Mouse (Mus musculus) adrenal gland, adult 8-10 months (tissue): ENCODE measurements at regions not wholly inside any gene's neighbourhood (a gene's known extent, or its start where the extent isn't known, plus 50 kb on each side); places are given as distances from the start of the nearest gene placed in this dataset.

ENCODE experiments used
- DNase-seq: peaks from one replicate; pipeline ENCODE4 v3.0.0; 2022

GRCm38 (mm10) chr12:118529428-118530361, 228.5 kb upstream of the Sp4 start:
- no peak for DNase-seq

GRCm38 (mm10) chr12:118521770-118522169, 220.5 kb upstream of the Sp4 start:
- no peak for DNase-seq

- no peak for DNase-seq
Observed at GRCm38 (mm10) chr12:118521329-118521728, 220.1 kb upstream of the Sp4 start.

DNA sequence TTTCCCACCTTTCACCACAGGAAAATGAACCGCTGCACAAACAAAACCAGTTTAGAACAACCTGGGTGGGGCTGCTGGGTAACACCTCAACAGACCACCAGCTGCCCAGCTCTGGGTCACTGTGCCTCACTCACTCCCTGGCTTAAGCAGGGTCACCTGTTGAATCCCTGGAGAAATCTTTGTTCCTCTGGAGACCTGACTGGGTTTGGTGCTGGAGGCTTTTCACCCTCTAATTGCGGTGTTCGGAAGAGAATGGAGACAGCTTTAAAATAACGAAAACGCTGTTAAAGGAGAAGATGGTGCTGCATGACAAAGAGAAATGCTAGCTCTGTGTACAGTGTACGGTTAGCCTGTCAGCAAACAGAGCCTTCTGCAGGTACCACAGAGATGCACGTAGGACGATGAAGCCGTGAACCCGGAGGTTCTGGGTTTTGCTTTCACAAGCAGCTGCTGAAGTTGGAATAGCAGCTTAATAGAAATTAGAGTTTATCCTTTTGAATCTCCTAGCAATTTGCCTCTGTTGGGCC, 218.6 kb upstream of the Sp4 start:
- no peak for DNase-seq

GRCm38 (mm10) chr12:118510989-118511388, 209.7 kb upstream of the Sp4 start:
- no peak for DNase-seq

GRCm38 (mm10) chr12:118508972-118509917, 208.0 kb upstream of the Sp4 start:
- no peak for DNase-seq

- DNase-seq: no peak
Observed at GRCm38 (mm10) chr12:118500392-118500791, 199.2 kb upstream of the Sp4 start.

GRCm38 (mm10) chr12:118488038-118488437, 186.8 kb upstream of the Sp4 start:
- no peak for DNase-seq

DNA sequence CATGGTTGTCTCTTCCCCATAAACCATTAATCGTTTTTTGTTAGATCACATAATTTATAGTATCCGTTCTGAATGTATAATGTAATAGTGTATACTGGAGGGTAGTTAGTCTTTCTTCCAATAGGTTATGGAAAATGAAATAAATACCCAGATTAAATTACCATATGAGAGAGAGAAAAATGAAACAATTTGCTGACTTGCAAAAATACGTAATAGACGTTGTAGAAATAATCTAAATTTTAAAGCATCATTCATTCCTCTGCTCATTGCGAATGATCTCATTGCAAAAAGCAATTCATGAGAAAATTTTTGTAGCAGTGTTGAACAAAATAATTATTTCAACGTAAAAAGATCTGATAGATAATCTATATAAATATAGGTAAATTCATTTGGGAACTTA, 185.2 kb upstream of the Sp4 start:
- no peak for DNase-seq

- no peak for DNase-seq
Observed at GRCm38 (mm10) chr12:118481347-118481746, 180.1 kb upstream of the Sp4 start.

- no peak for DNase-seq
Observed at GRCm38 (mm10) chr12:118474732-118475131, 173.5 kb upstream of the Sp4 start.

GRCm38 (mm10) chr12:118466837-118467236, 165.6 kb upstream of the Sp4 start:
- no peak for DNase-seq

- peak; percentile 7 for DNase-seq
Observed at GRCm38 (mm10) chr12:118457493-118458408, 156.5 kb upstream of the Sp4 start.

GRCm38 (mm10) chr12:118455609-118456008, 154.4 kb upstream of the Sp4 start:
- no peak for DNase-seq

GRCm38 (mm10) chr12:118439626-118440025, 138.4 kb upstream of the Sp4 start:
- DNase-seq: no peak

DNA sequence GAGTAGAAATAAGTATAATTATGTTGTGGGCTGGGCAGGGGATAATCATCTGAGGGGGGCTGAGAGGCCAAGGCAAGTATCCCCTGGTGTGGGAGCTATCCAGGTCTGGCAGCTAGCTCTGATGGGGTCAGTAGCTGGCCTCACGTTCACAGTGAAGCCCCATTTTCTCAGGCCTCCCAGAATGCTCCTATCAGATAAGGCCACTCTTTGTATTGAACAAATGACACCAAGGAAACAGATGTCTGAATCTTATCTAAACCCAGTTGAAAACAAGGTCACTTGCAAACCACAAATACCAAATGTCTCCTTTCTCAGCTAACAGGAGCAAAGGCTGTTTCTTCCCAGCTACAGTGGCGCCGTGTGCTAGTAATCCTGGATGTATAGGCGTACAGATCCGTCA, 137.6 kb upstream of the Sp4 start:
- no peak for DNase-seq

GRCm38 (mm10) chr12:118432703-118433102, 131.5 kb upstream of the Sp4 start:
- DNase-seq: no peak

DNA sequence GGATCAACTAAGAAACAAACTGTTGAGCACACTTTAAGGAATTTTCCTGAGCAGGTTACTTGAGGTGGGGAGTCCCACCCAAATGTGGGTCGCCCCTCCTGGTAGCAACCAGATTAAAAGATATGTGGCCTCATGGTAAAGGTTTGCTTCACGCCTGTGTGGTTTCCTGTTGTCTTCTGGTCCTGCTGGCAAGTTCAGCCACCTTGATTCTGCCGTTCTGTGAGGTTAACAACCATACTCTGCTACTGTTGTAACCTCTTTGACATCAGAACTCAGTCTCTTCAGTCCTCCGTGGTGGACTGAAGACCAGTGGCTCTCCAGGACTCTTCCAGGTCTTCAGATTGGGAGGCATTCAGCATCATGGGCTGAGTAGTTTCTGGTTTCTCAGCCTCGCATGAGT, 127.1 kb upstream of the Sp4 start:
- DNase-seq: no peak

DNA sequence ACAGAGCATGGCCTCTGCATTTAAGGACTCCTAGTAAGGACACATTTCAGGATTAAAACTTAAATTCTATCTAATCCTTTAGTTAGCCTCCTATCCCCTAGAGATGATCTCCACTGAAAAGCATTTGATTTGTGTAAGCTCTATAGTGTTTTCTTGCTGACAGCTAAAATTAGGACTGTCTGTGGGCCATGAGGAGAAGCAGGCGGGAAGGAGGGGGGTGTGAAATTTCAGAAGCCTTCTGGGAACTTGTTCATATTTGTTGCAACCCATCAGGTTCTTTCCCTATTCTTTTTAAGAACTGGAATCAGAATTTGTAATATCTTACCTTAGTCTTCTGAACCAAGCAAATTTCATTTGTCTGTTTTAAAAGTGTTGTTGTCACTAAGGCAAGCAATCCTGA, 114.7 kb upstream of the Sp4 start:
- DNase-seq: no peak

DNA sequence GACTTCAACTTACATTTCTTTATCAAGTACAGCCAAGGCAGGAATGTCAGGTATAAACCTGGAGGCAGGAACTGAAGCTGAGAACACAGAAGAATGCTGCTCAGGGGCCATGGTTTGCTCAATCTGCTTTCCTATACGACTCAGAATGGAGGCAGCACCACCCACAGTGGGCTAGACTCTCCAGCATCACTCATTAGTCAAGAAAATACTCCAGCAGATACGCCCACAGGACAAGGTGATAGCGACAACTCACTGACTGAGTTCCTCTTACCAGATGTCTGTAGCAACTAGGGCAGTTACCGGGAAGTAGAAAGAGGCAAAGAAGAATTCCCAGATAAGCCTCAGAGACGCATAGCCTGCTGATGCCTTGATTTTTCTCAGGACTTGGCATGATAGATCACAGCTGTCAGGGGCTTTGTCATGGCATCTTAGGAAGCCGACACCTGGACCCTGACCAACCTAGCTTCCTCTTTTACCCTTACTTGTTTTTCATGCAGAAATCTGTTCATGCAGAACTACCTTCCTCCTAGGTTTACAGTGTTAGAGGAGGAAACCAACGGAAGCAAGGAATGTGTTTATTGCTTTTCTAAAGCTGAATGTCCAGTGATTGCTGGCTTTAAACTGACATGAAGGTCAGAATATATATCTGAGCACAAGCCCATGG, 110.7 kb upstream of the Sp4 start:
- no peak for DNase-seq

GRCm38 (mm10) chr12:118410917-118411316, 109.7 kb upstream of the Sp4 start:
- no peak for DNase-seq
